Mouse (Mus musculus) gastrocnemius, adult 2 months (tissue): ENCODE measurements around the gene Tekt3. TPM values are rescaled to one million over a fixed set of nuclear protein-coding genes. Genes with fewer than 3 reads are reported as not detected.

ENCODE experiments used
- DNase-seq: peaks from one replicate; pipeline ENCODE4 v3.0.0; 2022
- H3K27ac ChIP-seq: fragments of 200-600 bp; 2 replicates; pipeline ENCODE4 v1.8.1; 2022; ENCODE audit warnings: mild to moderate bottlenecking
- H3K4me3 ChIP-seq: fragments of 200-600 bp; 2 replicates; pipeline ENCODE4 v1.8.1; 2022; ENCODE audit warnings: mild to moderate bottlenecking, moderate library complexity
- CTCF ChIP-seq: fragments of 200-600 bp; IDR thresholded peaks from 2 replicates; pipeline ENCODE4 v1.8.1; 2022; ENCODE audit warnings: antibody characterized with exemption, mild to moderate bottlenecking, moderate library complexity
- intact Hi-C: fragments of 180-260 bp; cut with DNase I; formaldehyde crosslinking; loops from one replicate; pipeline ENCODE4 v1.15.1; 2025
- total RNA-seq, 2 experiments: library from RNA; stranded (reverse); gene quantifications; 2 replicates each; pipeline ENCODE4 v1.2.3; 2021

Gene Tekt3
- total RNA-seq, 2 experiments from 2014 or later = not detected

DNA sequence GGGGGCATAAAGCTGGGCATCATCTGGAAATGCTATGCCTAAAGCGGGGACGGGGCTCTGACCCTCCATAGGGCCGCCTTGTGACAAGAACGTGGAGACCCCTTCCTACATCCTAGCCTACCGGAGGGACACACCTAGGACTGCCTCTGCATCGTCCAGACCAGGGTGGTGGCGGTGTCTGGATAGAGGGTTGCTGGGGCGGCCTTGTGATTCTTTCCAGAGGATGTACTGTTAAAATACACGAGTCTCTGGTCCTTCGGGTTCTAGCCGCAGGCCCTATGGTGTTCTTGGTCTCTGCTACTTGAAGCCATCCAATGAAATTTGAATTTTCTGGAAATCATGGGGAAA lies 70.2 kb downstream of the Tekt3 start:
- Histone ChIP-seq H3K4me3 (peak overlapping the region; percentile 83), H3K27ac (peak overlapping the region; percentile 91)
- intact Hi-C loops = loop anchor here (5.0 kb wide), 1 partner anchor 104 kb away; no protein-coding TSS in a partner anchor
- DNase-seq = no peak
- TF ChIP-seq CTCF = no peak

- Histone ChIP-seq H3K4me3 (peak overlapping the region; percentile 83), H3K27ac (peak overlapping the region; percentile 91)
- no peak for TF ChIP-seq CTCF
- DNase-seq = no peak
- intact Hi-C loops = loop anchor here (5.0 kb wide), 1 partner anchor 105 kb away; no protein-coding TSS in a partner anchor
Measured at GRCm38 (mm10) chr11:63132151-63132500, 70.7 kb downstream of the Tekt3 start.

- peak; percentile 49 for TF ChIP-seq CTCF
- H3K27ac ChIP-seq = peak overlapping the region; percentile 91
- peak; percentile 90 for DNase-seq
- intact Hi-C loops = loop anchor here (5.0 kb wide), 1 partner anchor 105 kb away; no protein-coding TSS in a partner anchor
- peak overlapping the region; percentile 83 for H3K4me3 ChIP-seq
Measured at GRCm38 (mm10) chr11:63132501-63133435, 71.3 kb downstream of the Tekt3 start.

DNA sequence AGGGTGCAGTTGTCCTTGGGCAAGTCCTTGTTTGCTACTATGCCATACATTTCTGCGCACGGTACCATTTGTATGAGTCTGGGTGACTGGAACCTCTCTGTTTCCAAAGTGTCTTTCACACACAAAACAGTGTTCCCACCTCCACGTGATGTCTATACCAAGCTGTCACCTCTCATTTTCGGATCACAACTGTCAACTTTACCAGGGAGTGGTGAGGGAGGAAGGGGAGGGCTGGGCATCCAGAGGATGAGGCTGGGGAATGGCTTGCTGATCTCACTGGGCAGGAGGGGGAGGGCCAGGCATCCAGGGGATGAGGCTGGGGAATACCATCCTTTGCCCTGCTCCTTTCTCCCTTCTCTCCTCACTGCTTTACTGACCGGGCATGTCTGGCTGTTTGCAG lies 72.6 kb downstream of the Tekt3 start:
- H3K4me3 ChIP-seq = peak overlapping the region; percentile 83
- TF ChIP-seq CTCF = no peak
- DNase-seq = no peak
- intact Hi-C loops = loop anchor here (2.0 to 5.0 kb wide), 2 partner anchors 107 to 137 kb away; no protein-coding TSS in a partner anchor
- peak overlapping the region; percentile 91 for H3K27ac ChIP-seq

GRCm38 (mm10) chr11:63134742-63135482 lies 73.5 kb downstream of the Tekt3 start:
- H3K4me3 ChIP-seq = peak overlapping the region; percentile 83
- intact Hi-C loops = loop anchor here (1.0 to 5.0 kb wide), 3 partner anchors 108 to 214 kb away; no protein-coding TSS in a partner anchor
- no peak for TF ChIP-seq CTCF
- no peak for DNase-seq
- peak overlapping the region; percentile 91 for H3K27ac ChIP-seq

GRCm38 (mm10) chr11:63135622-63136021 lies 74.2 kb downstream of the Tekt3 start:
- Histone ChIP-seq H3K4me3 (peak overlapping the region; percentile 83), H3K27ac (peak overlapping the region; percentile 91)
- intact Hi-C loops = loop anchor here (1.0 to 2.0 kb wide), 2 partner anchors 139 to 214 kb away; no protein-coding TSS in a partner anchor
- TF ChIP-seq CTCF = no peak
- DNase-seq = peak; percentile 96

GRCm38 (mm10) chr11:63136205-63136604 lies 74.8 kb downstream of the Tekt3 start:
- Histone ChIP-seq H3K27ac (peak overlapping the region; percentile 91), H3K4me3 (peak overlapping the region; percentile 83)
- DNase-seq = peak; percentile 70
- intact Hi-C loops = no loop called here
- TF ChIP-seq CTCF = no peak

GRCm38 (mm10) chr11:63136836-63137416 lies 75.5 kb downstream of the Tekt3 start:
- peak overlapping the region; percentile 91 for H3K27ac ChIP-seq
- intact Hi-C loops = no loop called here

GRCm38 (mm10) chr11:63138739-63139138 lies 77.3 kb downstream of the Tekt3 start:
- H3K27ac ChIP-seq = peak overlapping the region; percentile 16; the same call in 1 of the 2 replicates
- intact Hi-C loops = no loop called here

More at GRCm38 (mm10) chr11:63136836-63137416, 75.5 kb downstream of the Tekt3 start:
- TF ChIP-seq CTCF = no peak
- DNase-seq = no peak
- peak overlapping the region; percentile 43 for H3K4me3 ChIP-seq

GRCm38 (mm10) chr11:63142311-63142710 lies 80.9 kb downstream of the Tekt3 start:
- H3K27ac ChIP-seq = peak overlapping the region; percentile 78
- no peak for DNase-seq
- no peak overlapping the region for H3K4me3 ChIP-seq
- intact Hi-C loops = no loop called here
- no peak for TF ChIP-seq CTCF

More at GRCm38 (mm10) chr11:63138739-63139138, 77.3 kb downstream of the Tekt3 start:
- no peak for TF ChIP-seq CTCF
- no peak overlapping the region for H3K4me3 ChIP-seq
- DNase-seq = no peak

- Histone ChIP-seq H3K4me3 (no peak overlapping the region), H3K27ac (peak overlapping the region; percentile 78)
- intact Hi-C loops = no loop called here
- no peak for TF ChIP-seq CTCF
- DNase-seq = no peak
Measured at GRCm38 (mm10) chr11:63142816-63143215, 81.4 kb downstream of the Tekt3 start.

GRCm38 (mm10) chr11:63143486-63143885 lies 82.0 kb downstream of the Tekt3 start:
- Histone ChIP-seq H3K4me3 (peak overlapping the region; percentile 4), H3K27ac (peak overlapping the region; percentile 78)
- DNase-seq = peak; percentile 57
- no peak for TF ChIP-seq CTCF
- intact Hi-C loops = no loop called here

Other genes with a start within 250 kb of the Tekt3 start
- gene Trim16, start 241.4 kb upstream of the Tekt3 start, total RNA-seq = 10 to 100 TPM; 34.8 to 38.4 TPM
- under 1 TPM; 0.33 to 0.45 TPM for gene Fbxw10, start 214.6 kb upstream of the Tekt3 start, total RNA-seq
- gene Tvp23b, start 182.2 kb upstream of the Tekt3 start, total RNA-seq = 1 to 10 TPM; 4.5 to 7.6 TPM
- gene Cdrt4, start 110.5 kb upstream of the Tekt3 start, total RNA-seq = not detected
- 10 to 100 TPM; 28.8 to 43.1 TPM for gene Pmp22, start 67.3 kb downstream of the Tekt3 start, total RNA-seq